Mouse (Mus musculus): ENCODE data around the gene Gm45716.

GRCm38 (mm10) chr11:90220750-90221149 lies 33.3 kb downstream of the Gm45716 start:
- no peak for TF ChIP-seq CTCF (IDR thresholded peaks at IDR 0.05; ENCODE audit: low read depth)
- TF ChIP-seq EP300 (IDR thresholded peaks at IDR 0.05; ENCODE audit: low read depth): no peak
